Mouse (Mus musculus) lung, postnatal 0 days (tissue): ENCODE measurements around the gene Pde10a. TPM values are rescaled to one million over a fixed set of nuclear protein-coding genes. Genes with fewer than 3 reads are reported as not detected.

ENCODE experiments used
- ATAC-seq: fragments of 200-750 bp; cut with Nextera tagmentation; 2 replicates; pipeline ENCODE4 v1.8.0; 2017; ENCODE audit warnings: moderate library complexity
- DNase-seq: peaks from one replicate; pipeline ENCODE4 v3.0.0-alpha.2; 2016; ENCODE audit warnings: low spot score
- H3K27ac ChIP-seq: fragments of 300-500 bp; sonication (generic); 2 replicates; pipeline ENCODE4 v1.5.1; 2014; ENCODE audit warnings: antibody characterized with exemption, mild to moderate bottlenecking, low read length, mixed read lengths
- H3K27me3 ChIP-seq: fragments of 300-500 bp; sonication (generic); replicated peaks from 2 replicates; pipeline ENCODE4 v1.6.1; 2014; ENCODE audit warnings: low read length, mixed read lengths; ENCODE audit not compliant: insufficient read depth
- H3K36me3 ChIP-seq: fragments of 300-500 bp; sonication (generic); 2 replicates; pipeline ENCODE4 v1.6.1; 2014; ENCODE audit warnings: low read length, mixed read lengths; ENCODE audit not compliant: insufficient read depth
- H3K4me1 ChIP-seq: fragments of 300-500 bp; sonication (generic); 2 replicates; pipeline ENCODE4 v1.6.1; 2014; ENCODE audit warnings: antibody characterized with exemption, low read depth, low read length, mixed read lengths; ENCODE audit not compliant: insufficient read depth
- H3K4me2 ChIP-seq: fragments of 300-500 bp; sonication (generic); replicated peaks from 2 replicates; pipeline ENCODE4 v1.6.1; 2014; ENCODE audit warnings: low read depth, mild to moderate bottlenecking, low read length, moderate library complexity, mixed read lengths
- H3K4me3 ChIP-seq: fragments of 300-500 bp; sonication (generic); 2 replicates; pipeline ENCODE4 v1.5.1; 2014; ENCODE audit warnings: low read depth, low read length
- H3K9ac ChIP-seq: fragments of 300-500 bp; sonication (generic); replicated peaks from 2 replicates; pipeline ENCODE4 v1.6.1; 2014; ENCODE audit warnings: low read depth, mild to moderate bottlenecking
- H3K9me3 ChIP-seq: fragments of 300-500 bp; sonication (generic); 2 replicates; pipeline ENCODE4 v1.6.1; 2016; ENCODE audit warnings: low read length, mixed read lengths
- CTCF ChIP-seq: IDR thresholded peaks from 2 replicates; pipeline ENCODE4 v1.5.1; 2016; ENCODE audit warnings: antibody characterized with exemption, mild to moderate bottlenecking
- EP300 ChIP-seq: IDR thresholded peaks from 2 replicates; pipeline ENCODE4 v1.6.1; 2016; ENCODE audit warnings: antibody characterized with exemption, mild to moderate bottlenecking, control low read depth
- WGBS: fragments of 180-500 bp; shearing (Covaris S2); extraction: QIAGEN DNeasy Blood & Tissue Kit; methylation state at CpG from one replicate; pipeline ENCODE4 v1.1.7; 2014; 5-methylcytosine and 5-hydroxymethylcytosine counted together
- polyA plus RNA-seq: library from polyadenylated mRNA; unstranded; fragments of >200 nt; fragmentation: Nextera tagmentation; extraction: Ambion mirVana; gene quantifications from 2 replicates; pipeline ENCODE4 v1.2.1, GENCODE M21; 2015

The Pde10a gene
- polyA plus RNA-seq, 1 experiment from 2014 or later = 0.86 TPM

GRCm38 (mm10) chr17:8872611-8873010, 347.4 kb downstream of the Pde10a start:
- Histone ChIP-seq H3K36me3 (no peaks in the 10 kb centered on the region), H3K4me3 (no peak overlapping the region), H3K27ac (no peak overlapping the region), H3K4me1 (no peaks in the 10 kb centered on the region; the same call in 1 of the 2 replicates), H3K9ac (no peak overlapping the region), H3K27me3 (no peaks in the 10 kb centered on the region), H3K4me2 (peak overlapping the region; percentile 18; the same call in 1 of the 2 replicates), H3K9me3 (no peaks in the 10 kb centered on the region)
- WGBS = 36% methylated on average over 8 of the region's 8 CpGs
- TF ChIP-seq CTCF (no peak), EP300 (no peak)
- DNase-seq (no peak), ATAC-seq (peak; percentile 39)

DNA sequence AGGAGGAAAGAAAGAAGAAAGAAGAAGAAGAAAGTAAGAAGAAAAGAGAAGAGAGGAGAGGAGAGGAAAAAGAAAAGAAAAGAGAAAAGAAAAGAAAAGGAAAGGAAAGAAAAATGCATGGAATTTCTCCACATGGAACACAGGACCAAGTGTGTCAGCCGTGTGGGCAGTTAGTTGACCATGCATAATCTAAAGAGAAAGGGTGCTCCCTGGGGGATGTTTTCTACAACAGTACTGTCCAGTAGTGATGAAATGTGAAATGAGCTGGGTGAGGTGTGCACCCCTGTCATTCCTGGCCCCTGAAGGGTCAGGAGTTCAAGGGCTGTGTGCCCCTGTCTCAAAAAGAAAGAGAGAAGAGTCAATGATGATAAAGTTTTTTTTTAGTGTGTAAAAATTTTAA, 352.9 kb downstream of the Pde10a start:
- Histone ChIP-seq H3K36me3 (no peaks in the 10 kb centered on the region), H3K4me3 (no peak overlapping the region), H3K9me3 (no peaks in the 10 kb centered on the region), H3K4me2 (no peak overlapping the region), H3K27me3 (no peaks in the 10 kb centered on the region), H3K4me1 (no peaks in the 10 kb centered on the region), H3K9ac (no peak overlapping the region), H3K27ac (no peak overlapping the region)
- no peak for DNase-seq
- ATAC-seq = no peak
- WGBS = 70% methylated on average over 1 of the region's 1 CpGs
- TF ChIP-seq CTCF = no peak
- TF ChIP-seq EP300 = no peak

DNA sequence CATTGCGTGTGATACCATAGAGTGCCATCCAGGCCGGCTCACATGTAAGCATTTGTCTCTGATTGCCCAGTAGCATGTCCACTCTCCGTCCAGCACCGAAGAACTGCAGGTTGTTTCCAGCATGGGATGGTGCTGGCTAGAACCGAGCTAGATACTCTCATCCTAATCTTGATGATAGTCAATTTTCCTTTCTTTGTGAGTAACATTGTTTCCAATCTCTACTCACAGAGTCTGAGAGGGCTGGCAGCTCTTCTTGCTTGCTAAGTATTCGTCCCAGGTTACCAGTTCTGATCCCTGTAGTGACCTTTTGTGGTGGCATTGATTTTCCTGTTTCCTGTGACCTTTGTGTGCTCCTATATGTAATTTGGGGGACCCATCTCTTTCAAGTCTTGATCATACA, 356.5 kb downstream of the Pde10a start:
- WGBS = 84% methylated on average over 6 of the region's 6 CpGs
- Histone ChIP-seq H3K36me3 (no peaks in the 10 kb centered on the region), H3K27ac (no peak overlapping the region), H3K9ac (no peak overlapping the region), H3K4me2 (no peak overlapping the region), H3K27me3 (no peaks in the 10 kb centered on the region), H3K4me1 (no peaks in the 10 kb centered on the region), H3K4me3 (no peak overlapping the region), H3K9me3 (no peaks in the 10 kb centered on the region)
- no peak for DNase-seq
- TF ChIP-seq EP300 (no peak), CTCF (no peak)
- no peak for ATAC-seq

GRCm38 (mm10) chr17:8884691-8885090, 359.5 kb downstream of the Pde10a start:
- H3K27me3 ChIP-seq = no peaks in the 10 kb centered on the region
- no peak for DNase-seq
- TF ChIP-seq EP300 (no peak), CTCF (no peak)
- H3K4me3 ChIP-seq = no peak overlapping the region
- H3K9me3 ChIP-seq = no peaks in the 10 kb centered on the region
- no peaks in the 10 kb centered on the region for H3K4me1 ChIP-seq
- no peaks in the 10 kb centered on the region for H3K36me3 ChIP-seq
- no peak for ATAC-seq
- H3K27ac ChIP-seq = no peak overlapping the region
- no peak overlapping the region for H3K9ac ChIP-seq
- WGBS = 82% methylated on average over 5 of the region's 5 CpGs
- H3K4me2 ChIP-seq = no peak overlapping the region

GRCm38 (mm10) chr17:8885830-8886229, 360.7 kb downstream of the Pde10a start:
- Histone ChIP-seq H3K9me3 (no peaks in the 10 kb centered on the region), H3K9ac (no peak overlapping the region), H3K36me3 (no peaks in the 10 kb centered on the region), H3K4me3 (no peak overlapping the region), H3K27ac (no peak overlapping the region), H3K4me2 (no peak overlapping the region), H3K4me1 (no peaks in the 10 kb centered on the region), H3K27me3 (no peaks in the 10 kb centered on the region)
- no peak for TF ChIP-seq EP300
- TF ChIP-seq CTCF = no peak
- ATAC-seq (no peak), DNase-seq (no peak)
- WGBS = 92% methylated on average over 6 of the region's 6 CpGs

- WGBS = 57% methylated on average over 9 of the region's 9 CpGs
- no peak for DNase-seq
- no peak for ATAC-seq
- no peaks in the 10 kb centered on the region for H3K36me3 ChIP-seq
- H3K4me2 ChIP-seq = no peak overlapping the region
- no peak overlapping the region for H3K9ac ChIP-seq
- H3K27ac ChIP-seq = no peak overlapping the region
- no peaks in the 10 kb centered on the region for H3K9me3 ChIP-seq
- no peaks in the 10 kb centered on the region for H3K4me1 ChIP-seq
- H3K27me3 ChIP-seq = no peaks in the 10 kb centered on the region
- H3K4me3 ChIP-seq = no peak overlapping the region
- TF ChIP-seq EP300 (no peak), CTCF (no peak)
Measured at GRCm38 (mm10) chr17:8888105-8888504, 362.9 kb downstream of the Pde10a start.

- ATAC-seq = no peak
- WGBS = 83% methylated on average over 5 of the region's 5 CpGs
- Histone ChIP-seq H3K9me3 (no peaks in the 10 kb centered on the region), H3K4me2 (no peak overlapping the region), H3K27ac (no peak overlapping the region), H3K9ac (no peak overlapping the region), H3K4me3 (no peak overlapping the region), H3K36me3 (no peaks in the 10 kb centered on the region), H3K4me1 (no peaks in the 10 kb centered on the region), H3K27me3 (no peaks in the 10 kb centered on the region)
- TF ChIP-seq CTCF (no peak), EP300 (no peak)
- no peak for DNase-seq
Measured at GRCm38 (mm10) chr17:8888639-8889038, 363.5 kb downstream of the Pde10a start.
